Mouse (Mus musculus): Measurements from ENCODE around the gene Mss51. TPM values are rescaled to one million over a fixed set of nuclear protein-coding genes. Genes with fewer than 3 reads are reported as not detected.

Gene Mss51
- total and polyA plus RNA-seq, 3 experiments, result 0.47 to 1.5 (median 0.59) TPM

GRCm38 (mm10) chr14:20478801-20479200, 17.9 kb downstream of the Mss51 start:
- TF ChIP-seq POLR2A (IDR thresholded peaks at IDR 0.05; ENCODE audit: low read depth, low read length), result no peak
- no peak for TF ChIP-seq MAFK (IDR thresholded peaks at IDR 0.05; ENCODE audit: insufficient replicate concordance, low read length)
- peak; percentile 51 for TF ChIP-seq EP300 (IDR thresholded peaks at IDR 0.05; ENCODE audit: low read length)
- no peak for TF ChIP-seq SMC3 (IDR thresholded peaks at IDR 0.05; ENCODE audit: low read depth, low read length)
- no peak for TF ChIP-seq CHD1 (IDR thresholded peaks at IDR 0.05; ENCODE audit: low read depth, low read length)
- no peak for TF ChIP-seq POLR2AphosphoS2 (IDR thresholded peaks at IDR 0.05; ENCODE audit: low read depth, low read length)
- no peak for TF ChIP-seq NRF1 (IDR thresholded peaks at IDR 0.05; ENCODE audit: low read depth, low read length)
- peak; percentile 69 for TF ChIP-seq CHD2 (IDR thresholded peaks at IDR 0.05; ENCODE audit: low read length)
- TF ChIP-seq E2F4 (IDR thresholded peaks at IDR 0.05; ENCODE audit: insufficient replicate concordance, low read depth, low read length), result no peak
- TF ChIP-seq MXI1 (IDR thresholded peaks at IDR 0.05; ENCODE audit: low read depth, low read length), result no peak; the same call in 1 of the 2 replicates
- no peak for TF ChIP-seq ZNF384 (IDR thresholded peaks at IDR 0.05; ENCODE audit: low read depth, low read length)
- no peak for TF ChIP-seq GABPA (IDR thresholded peaks at IDR 0.05; ENCODE audit: insufficient replicate concordance, low read depth, low read length)
- TF ChIP-seq ELF1 (IDR thresholded peaks at IDR 0.05; ENCODE audit: low read depth, low read length), result peak; percentile 83
- TF ChIP-seq NELFE (IDR thresholded peaks at IDR 0.05; ENCODE audit: low read depth, low read length), result peak; percentile 31; the same call in 1 of the 2 replicates
- TF ChIP-seq MAZ (IDR thresholded peaks at IDR 0.05; ENCODE audit: low read depth, low read length), result no peak
- no peak for TF ChIP-seq JUN (IDR thresholded peaks at IDR 0.05; ENCODE audit: insufficient read depth, low read depth, low read length)
- TF ChIP-seq RCOR1 (conservative IDR thresholded peaks at IDR 0.05; ENCODE audit: low read depth, low read length), result no peak
- 0 out of 2 replicates have a peak, but pooled peaks have one; percentile 33 for TF ChIP-seq KAT2A (IDR thresholded peaks at IDR 0.05; ENCODE audit: insufficient replicate concordance, low read length)
- peak; percentile 89 for TF ChIP-seq SIN3A (IDR thresholded peaks at IDR 0.05; ENCODE audit: low read length)
- no peak for TF ChIP-seq TBP (conservative IDR thresholded peaks at IDR 0.05; ENCODE audit: low read depth, low read length)
- no peak for TF ChIP-seq RAD21 (IDR thresholded peaks at IDR 0.05; ENCODE audit: low read depth, low read length)
- TF ChIP-seq HCFC1 (IDR thresholded peaks at IDR 0.05; ENCODE audit: low read depth, low read length), result peak; percentile 64
- no peak for TF ChIP-seq ZKSCAN1 (IDR thresholded peaks at IDR 0.05; ENCODE audit: borderline replicate concordance, low read depth, low read length)
- peak; percentile 38; the same call in 1 of the 2 replicates for TF ChIP-seq BHLHE40 (IDR thresholded peaks at IDR 0.05; ENCODE audit: low read depth, low read length)
- no peak for TF ChIP-seq MAX (IDR thresholded peaks at IDR 0.05; ENCODE audit: low read length)
- no peak for TF ChIP-seq TCF12 (IDR thresholded peaks at IDR 0.05; ENCODE audit: low read depth, low read length)
- TF ChIP-seq UBTF (IDR thresholded peaks at IDR 0.05; ENCODE audit: low read depth, low read length), result no peak
- TF ChIP-seq ETS1 (conservative IDR thresholded peaks at IDR 0.05; ENCODE audit: low read depth, low read length), result peak; percentile 35; the same call in 1 of the 2 replicates
- no peak for TF ChIP-seq CTCF (conservative IDR thresholded peaks at IDR 0.05 in 1 of 2, IDR thresholded peaks at IDR 0.05 in 1 of 2; ENCODE audit: low read depth in 2 of 2, low read length in 2 of 2)
- TF ChIP-seq MYC (IDR thresholded peaks at IDR 0.05; ENCODE audit: low read depth, low read length), result peak; percentile 71; the same call in 1 of the 2 replicates
- TF ChIP-seq USF2 (conservative IDR thresholded peaks at IDR 0.05; ENCODE audit: low read depth, low read length), result no peak
- no peak for TF ChIP-seq PAX5 (IDR thresholded peaks at IDR 0.05; ENCODE audit: low read length)
- TF ChIP-seq IRF4 (IDR thresholded peaks at IDR 0.05; ENCODE audit: low read depth, low read length), result peak; percentile 87
- TF ChIP-seq ZMIZ1 (IDR thresholded peaks at IDR 0.05; ENCODE audit: low read depth, low read length), result no peak
- no peak for TF ChIP-seq ZC3H11A (IDR thresholded peaks at IDR 0.05; ENCODE audit: low read depth, low read length)
- no peak for TF ChIP-seq USF1 (IDR thresholded peaks at IDR 0.05; ENCODE audit: low read depth, low read length)
- no peak for TF ChIP-seq JUND (conservative IDR thresholded peaks at IDR 0.05; ENCODE audit: low read depth, low read length)
- TF ChIP-seq MEF2A (IDR thresholded peaks at IDR 0.05; ENCODE audit: borderline replicate concordance, low read depth, low read length), result peak; percentile 72; the same call in 1 of the 2 replicates
- H3K79me2 ChIP-seq (replicated peaks; ENCODE audit: control insufficient read depth, extremely low read depth, insufficient read depth, poor library complexity, severe bottlenecking), result peaks cover 37% of the 10 kb centered on the region
- H3K27ac ChIP-seq (ENCODE audit: insufficient read depth, low read depth), result peak overlapping the region; percentile 49
- H3K9me3 ChIP-seq (replicated peaks; ENCODE audit: low read length), result no peaks in the 10 kb centered on the region
- in situ Hi-C loops (cut with MboI; ENCODE audit: low pct_ligation_motif_present, low pct_unique_long_range_greater_than_20kb, low sequenced_read_pairs) (no loop called here), dilution Hi-C loops (cut with MboI; ENCODE audit: extremely low pct_ligation_motif_present, extremely low pct_unique_long_range_greater_than_20kb, low sequenced_read_pairs) (no loop called here)
- H3K36me3 ChIP-seq (replicated peaks in 1 of 2; ENCODE audit: control insufficient read depth in 1 of 2, insufficient read depth in 1 of 2, low read length in 1 of 2), result peaks cover 11 to 41% of the 10 kb centered on the region in 2 experiments
- H3K27me3 ChIP-seq (replicated peaks), result no peaks in the 10 kb centered on the region
- H3K4me2 ChIP-seq (ENCODE audit: insufficient read depth, low read depth, poor library complexity, severe bottlenecking), result peak overlapping the region; percentile 79
- H3K4me1 ChIP-seq (ENCODE audit: control insufficient read depth in 1 of 2, insufficient read depth in 2 of 2), result peaks cover 6 to 43% of the 10 kb centered on the region in 2 experiments; a peak in 3 of 4 replicates
- peak overlapping the region; percentile 81 to 97 (median 87) for H3K4me3 ChIP-seq (replicated peaks in 1 of 3; ENCODE audit: low read depth in 2 of 3, low read length in 2 of 3, poor library complexity in 1 of 3)
- peak; percentile 82 for DNase-seq (ENCODE audit: extremely low read depth)
- peak overlapping the region; percentile 70 for H3K9ac ChIP-seq (ENCODE audit: insufficient read depth, low read depth)
